Mouse (Mus musculus): ENCODE data around the gene Sertad2.

- TF ChIP-seq CTCF (IDR thresholded peaks at IDR 0.05; ENCODE audit: low read depth) (no peak), EP300 (optimal IDR thresholded peaks at IDR 0.05) (no peak)
Observed at GRCm38 (mm10) chr11:20656711-20657057, 113.6 kb downstream of the Sertad2 start.
